Mouse (Mus musculus): ENCODE measurements around the gene Lrrc1. TPM values are rescaled to one million over a fixed set of nuclear protein-coding genes. Genes with fewer than 3 reads are reported as not detected.
A peak's percentile ranks its signal among the peaks of the same experiment; 100 is the strongest.

Lrrc1 gene
- polyA plus RNA-seq, 1 experiment from 2014 or later: 7.7 TPM

DNA sequence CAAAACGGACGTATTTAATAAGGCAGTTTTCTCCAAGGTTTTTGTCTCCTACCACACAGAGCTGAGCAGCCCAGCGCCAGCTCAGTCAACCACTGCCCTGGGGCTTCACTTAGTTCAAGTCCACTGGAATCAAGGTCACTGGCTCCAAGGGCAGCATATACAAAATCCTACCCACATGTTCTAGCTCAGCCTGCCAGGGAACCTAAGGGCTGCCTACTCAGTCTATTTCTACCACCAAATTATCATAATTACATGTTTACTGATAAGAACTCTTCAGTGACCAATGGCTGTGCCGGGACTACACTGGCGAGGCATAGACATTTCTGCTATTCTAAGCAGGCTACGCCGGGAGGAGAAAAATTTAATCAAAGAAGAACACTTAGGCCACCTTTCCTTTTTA, 80.8 kb downstream of the Lrrc1 start:
- H3K9me3 ChIP-seq (ENCODE audit: control insufficient read depth, low read length): no peaks in the 10 kb centered on the region
- WGBS: 71% methylated on average over 7 of the region's 7 CpGs
- H3K27ac ChIP-seq (ENCODE audit: low read length): no peak overlapping the region
- peak; percentile 35; the same call in 1 of the 2 replicates for ATAC-seq
- H3K4me3 ChIP-seq (replicated peaks; ENCODE audit: low read length): no peak overlapping the region
- H3K27me3 ChIP-seq (replicated peaks; ENCODE audit: control insufficient read depth, insufficient read depth, low read length): no peaks in the 10 kb centered on the region
- H3K4me2 ChIP-seq (ENCODE audit: low read length): no peak overlapping the region
- H3K36me3 ChIP-seq (ENCODE audit: control insufficient read depth, insufficient read depth): no peaks in the 10 kb centered on the region
- H3K4me1 ChIP-seq (replicated peaks; ENCODE audit: control insufficient read depth, insufficient read depth, low read length): peaks cover 6% of the 10 kb centered on the region
- no peak overlapping the region for H3K9ac ChIP-seq (replicated peaks; ENCODE audit: low read depth, low read length)

DNA sequence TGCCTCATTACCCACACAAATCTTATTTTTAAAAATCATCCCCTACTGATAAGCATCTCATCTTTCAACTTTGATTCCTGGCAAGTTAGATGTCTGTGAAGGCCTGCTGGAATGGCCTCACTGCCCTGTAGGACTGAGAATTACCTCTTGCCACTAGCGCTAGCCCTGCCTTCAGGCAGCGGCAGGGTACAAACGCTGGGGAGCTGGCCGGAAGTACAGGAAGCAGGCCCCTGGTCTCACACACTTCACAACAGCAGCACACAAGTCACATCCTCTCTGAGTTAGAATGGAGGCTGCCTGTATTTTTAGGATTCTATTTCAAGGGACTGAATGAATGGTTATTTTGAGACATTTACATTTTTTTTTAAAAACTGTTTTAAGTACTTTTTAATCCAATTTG, 81.5 kb downstream of the Lrrc1 start:
- 72% methylated on average over 4 of the region's 4 CpGs for WGBS
- ATAC-seq: no peak

DNA sequence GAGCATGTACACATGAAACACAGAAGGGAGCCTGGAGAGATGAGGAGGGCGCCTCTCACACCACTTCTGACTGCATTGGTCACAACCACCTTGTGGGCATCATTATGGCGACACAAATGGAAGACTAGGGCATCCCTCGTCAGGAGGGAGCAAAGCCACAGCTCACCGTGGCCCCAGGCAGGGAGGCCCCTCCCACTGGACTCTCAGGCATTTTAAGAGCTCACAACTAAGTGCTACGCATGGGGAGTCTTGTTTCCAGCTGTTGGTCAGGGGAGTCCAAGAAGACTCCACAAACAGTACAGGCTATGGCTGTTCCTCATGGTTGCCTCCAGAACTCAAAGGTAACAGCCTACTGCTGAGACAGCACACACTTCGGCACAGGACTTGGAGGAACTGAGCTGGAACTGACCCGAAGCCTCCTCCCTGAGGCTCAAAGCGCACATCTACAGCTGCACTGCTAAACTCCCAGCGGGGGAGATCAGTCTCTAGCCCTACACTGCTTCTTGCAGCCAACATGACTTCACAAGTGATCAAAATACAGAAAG, 83.2 kb downstream of the Lrrc1 start:
- H3K9me3 ChIP-seq (ENCODE audit: control insufficient read depth, low read length): no peaks in the 10 kb centered on the region
- no peak overlapping the region for H3K4me2 ChIP-seq (ENCODE audit: low read length)
- ATAC-seq: no peak
- no peak overlapping the region for H3K4me3 ChIP-seq (replicated peaks; ENCODE audit: low read length)
- no peak overlapping the region for H3K9ac ChIP-seq (replicated peaks; ENCODE audit: low read depth, low read length)
- no peaks in the 10 kb centered on the region; the same call in 1 of the 2 replicates for H3K27me3 ChIP-seq (replicated peaks; ENCODE audit: control insufficient read depth, insufficient read depth, low read length)
- peaks cover 6% of the 10 kb centered on the region for H3K4me1 ChIP-seq (replicated peaks; ENCODE audit: control insufficient read depth, insufficient read depth, low read length)
- WGBS: 81% methylated on average over 9 of the region's 9 CpGs
- H3K27ac ChIP-seq (ENCODE audit: low read length): no peak overlapping the region
- H3K36me3 ChIP-seq (ENCODE audit: control insufficient read depth, insufficient read depth): no peaks in the 10 kb centered on the region

More for the DNA sequence above, 81.5 kb downstream of the Lrrc1 start:
- H3K4me2 ChIP-seq (ENCODE audit: low read length): no peak overlapping the region
- no peak overlapping the region for H3K9ac ChIP-seq (replicated peaks; ENCODE audit: low read depth, low read length)
- H3K4me1 ChIP-seq (replicated peaks; ENCODE audit: control insufficient read depth, insufficient read depth, low read length): peaks cover 6% of the 10 kb centered on the region
- no peak overlapping the region for H3K27ac ChIP-seq (ENCODE audit: low read length)
- H3K9me3 ChIP-seq (ENCODE audit: control insufficient read depth, low read length): no peaks in the 10 kb centered on the region
- no peak overlapping the region for H3K4me3 ChIP-seq (replicated peaks; ENCODE audit: low read length)
- H3K27me3 ChIP-seq (replicated peaks; ENCODE audit: control insufficient read depth, insufficient read depth, low read length): no peaks in the 10 kb centered on the region
- no peaks in the 10 kb centered on the region for H3K36me3 ChIP-seq (ENCODE audit: control insufficient read depth, insufficient read depth)

- H3K27me3 ChIP-seq (replicated peaks; ENCODE audit: control insufficient read depth, insufficient read depth, low read length): no peaks in the 10 kb centered on the region; the same call in 1 of the 2 replicates
- no peak overlapping the region for H3K9ac ChIP-seq (replicated peaks; ENCODE audit: low read depth, low read length)
- 87% methylated on average over 14 of the region's 14 CpGs for WGBS
- no peak overlapping the region for H3K4me3 ChIP-seq (replicated peaks; ENCODE audit: low read length)
- no peaks in the 10 kb centered on the region for H3K9me3 ChIP-seq (ENCODE audit: control insufficient read depth, low read length)
- H3K27ac ChIP-seq (ENCODE audit: low read length): no peak overlapping the region
- ATAC-seq: no peak
- peaks cover 9% of the 10 kb centered on the region for H3K4me1 ChIP-seq (replicated peaks; ENCODE audit: control insufficient read depth, insufficient read depth, low read length)
- no peak overlapping the region for H3K4me2 ChIP-seq (ENCODE audit: low read length)
- no peaks in the 10 kb centered on the region for H3K36me3 ChIP-seq (ENCODE audit: control insufficient read depth, insufficient read depth)
Observed at GRCm38 (mm10) chr9:77460408-77460807, 84.3 kb downstream of the Lrrc1 start.

DNA sequence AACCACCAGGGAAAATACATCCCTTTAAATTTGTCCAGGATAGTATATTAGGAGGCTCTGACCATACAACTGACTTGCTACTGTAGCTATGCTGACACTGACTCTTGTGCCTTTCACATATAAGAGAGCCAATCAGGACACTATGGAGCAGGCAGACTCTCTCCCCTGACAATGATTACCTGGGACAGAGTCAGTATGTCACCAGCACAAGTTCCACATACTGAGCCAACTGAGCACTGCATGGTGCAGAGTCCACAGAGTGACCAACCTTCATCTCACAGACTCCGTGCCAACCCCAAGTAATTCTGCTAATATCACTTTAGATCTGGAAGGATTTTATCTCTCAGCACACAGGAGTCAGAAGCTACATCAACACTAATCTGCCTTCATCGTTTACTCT, 85.3 kb downstream of the Lrrc1 start:
- H3K9me3 ChIP-seq (ENCODE audit: control insufficient read depth, low read length): no peaks in the 10 kb centered on the region
- no peak for ATAC-seq
- peaks cover 9% of the 10 kb centered on the region for H3K4me1 ChIP-seq (replicated peaks; ENCODE audit: control insufficient read depth, insufficient read depth, low read length)
- H3K4me2 ChIP-seq (ENCODE audit: low read length): no peak overlapping the region
- no peak overlapping the region for H3K9ac ChIP-seq (replicated peaks; ENCODE audit: low read depth, low read length)
- WGBS: 95% methylated on average over 2 of the region's 2 CpGs
- no peaks in the 10 kb centered on the region; the same call in 1 of the 2 replicates for H3K27me3 ChIP-seq (replicated peaks; ENCODE audit: control insufficient read depth, insufficient read depth, low read length)
- no peak overlapping the region for H3K27ac ChIP-seq (ENCODE audit: low read length)
- no peak overlapping the region for H3K4me3 ChIP-seq (replicated peaks; ENCODE audit: low read length)
- no peaks in the 10 kb centered on the region for H3K36me3 ChIP-seq (ENCODE audit: control insufficient read depth, insufficient read depth)

DNA sequence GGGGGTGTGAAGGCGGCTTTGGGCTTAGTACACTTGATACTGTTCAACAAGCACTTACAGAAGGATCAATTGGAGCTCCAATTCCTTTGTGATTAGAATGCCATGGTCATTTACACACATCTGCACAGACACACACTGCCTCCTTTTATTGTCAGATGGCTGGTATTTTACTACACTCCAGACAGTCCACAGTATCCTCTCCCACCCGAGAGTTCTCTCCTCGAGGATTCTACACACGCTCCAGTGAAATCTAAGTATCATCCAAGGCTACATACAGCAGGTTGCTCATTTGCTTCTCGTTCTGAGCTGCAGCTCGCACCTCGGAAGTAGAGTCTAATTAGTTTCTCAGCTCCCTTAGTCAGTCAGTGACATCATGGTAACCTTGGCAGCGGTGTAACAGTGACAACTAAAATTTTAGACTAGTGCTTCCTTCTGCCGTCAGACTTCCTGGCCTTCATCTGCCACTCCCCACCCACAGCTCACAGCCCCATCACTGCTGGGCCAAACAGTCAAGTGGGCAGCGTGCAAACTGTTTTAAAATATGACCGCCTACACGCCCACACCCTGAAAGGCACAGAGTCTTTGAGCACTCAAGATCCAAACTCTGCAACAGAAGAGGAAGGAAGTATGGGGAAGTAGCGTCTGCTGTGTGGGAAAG, 88.4 kb downstream of the Lrrc1 start:
- peaks cover 17% of the 10 kb centered on the region for H3K4me1 ChIP-seq (replicated peaks; ENCODE audit: control insufficient read depth, insufficient read depth, low read length)
- no peaks in the 10 kb centered on the region for H3K9me3 ChIP-seq (ENCODE audit: control insufficient read depth, low read length)
- WGBS: 52% methylated on average over 13 of the region's 13 CpGs
- H3K36me3 ChIP-seq (ENCODE audit: control insufficient read depth, insufficient read depth): no peaks in the 10 kb centered on the region
- H3K4me2 ChIP-seq (ENCODE audit: low read length): no peak overlapping the region
- no peak overlapping the region for H3K9ac ChIP-seq (replicated peaks; ENCODE audit: low read depth, low read length)
- no peak for ATAC-seq
- H3K27ac ChIP-seq (ENCODE audit: low read length): no peak overlapping the region
- H3K27me3 ChIP-seq (replicated peaks; ENCODE audit: control insufficient read depth, insufficient read depth, low read length): no peaks in the 10 kb centered on the region; the same call in 1 of the 2 replicates
- H3K4me3 ChIP-seq (replicated peaks; ENCODE audit: low read length): no peak overlapping the region

GRCm38 (mm10) chr9:77455439-77456168, 89.1 kb downstream of the Lrrc1 start:
- H3K9ac ChIP-seq (replicated peaks; ENCODE audit: low read depth, low read length): no peak overlapping the region
- no peak overlapping the region for H3K4me2 ChIP-seq (ENCODE audit: low read length)
- H3K27ac ChIP-seq (ENCODE audit: low read length): no peak overlapping the region
- no peaks in the 10 kb centered on the region for H3K36me3 ChIP-seq (ENCODE audit: control insufficient read depth, insufficient read depth)
- H3K27me3 ChIP-seq (replicated peaks; ENCODE audit: control insufficient read depth, insufficient read depth, low read length): no peaks in the 10 kb centered on the region; the same call in 1 of the 2 replicates
- H3K9me3 ChIP-seq (ENCODE audit: control insufficient read depth, low read length): no peaks in the 10 kb centered on the region
- peaks cover 17% of the 10 kb centered on the region for H3K4me1 ChIP-seq (replicated peaks; ENCODE audit: control insufficient read depth, insufficient read depth, low read length)
- 0 out of 2 replicates have a peak, but pooled peaks have one; percentile 22 for ATAC-seq
- 65% methylated on average over 19 of the region's 19 CpGs for WGBS
- H3K4me3 ChIP-seq (replicated peaks; ENCODE audit: low read length): no peak overlapping the region

DNA sequence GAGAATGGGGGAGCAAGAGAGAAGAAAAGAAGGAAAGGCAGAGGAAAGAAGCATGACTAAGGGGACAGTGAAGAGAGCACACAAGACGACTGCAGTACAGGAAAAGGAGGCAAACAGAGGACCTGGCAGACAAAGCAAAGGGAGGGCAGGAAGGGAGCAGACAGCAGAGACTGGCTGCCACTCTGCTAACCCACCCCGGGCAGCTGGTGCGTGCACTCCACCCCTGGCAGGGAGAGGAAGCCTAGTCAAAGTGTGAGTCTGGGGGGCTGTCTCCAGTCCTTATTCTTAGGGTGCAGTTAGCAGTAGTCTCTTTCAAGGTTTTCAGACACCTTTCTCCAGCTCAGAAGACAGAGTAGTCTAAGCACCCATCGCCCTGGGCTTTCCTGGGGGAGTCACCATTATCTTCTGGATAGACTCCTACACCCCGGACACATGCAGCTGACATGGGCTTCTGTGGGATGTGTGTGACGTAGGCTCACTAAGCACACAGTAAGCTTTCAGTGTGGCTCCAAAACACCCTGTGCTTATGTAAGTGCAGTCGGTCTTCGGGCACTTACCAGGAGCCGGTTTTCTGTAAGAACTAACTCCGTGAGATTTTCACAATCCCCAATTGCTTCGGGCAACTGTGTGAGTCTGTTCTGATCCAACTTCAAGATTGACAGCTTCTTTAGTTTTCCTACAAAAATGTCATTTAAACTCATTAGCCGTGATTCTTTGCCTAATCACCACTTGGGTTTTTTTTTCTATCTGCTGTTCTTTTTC, 92.4 kb downstream of the Lrrc1 start:
- no peaks in the 10 kb centered on the region for H3K9me3 ChIP-seq (ENCODE audit: control insufficient read depth, low read length)
- no peak overlapping the region for H3K27ac ChIP-seq (ENCODE audit: low read length)
- 25% methylated on average over 12 of the region's 12 CpGs for WGBS
- H3K36me3 ChIP-seq (ENCODE audit: control insufficient read depth, insufficient read depth): no peaks in the 10 kb centered on the region
- H3K27me3 ChIP-seq (replicated peaks; ENCODE audit: control insufficient read depth, insufficient read depth, low read length): no peaks in the 10 kb centered on the region
- peaks cover 17% of the 10 kb centered on the region for H3K4me1 ChIP-seq (replicated peaks; ENCODE audit: control insufficient read depth, insufficient read depth, low read length)
- no peak overlapping the region for H3K9ac ChIP-seq (replicated peaks; ENCODE audit: low read depth, low read length)
- peak; percentile 78 for ATAC-seq
- H3K4me3 ChIP-seq (replicated peaks; ENCODE audit: low read length): no peak overlapping the region
- no peak overlapping the region for H3K4me2 ChIP-seq (ENCODE audit: low read length)

DNA sequence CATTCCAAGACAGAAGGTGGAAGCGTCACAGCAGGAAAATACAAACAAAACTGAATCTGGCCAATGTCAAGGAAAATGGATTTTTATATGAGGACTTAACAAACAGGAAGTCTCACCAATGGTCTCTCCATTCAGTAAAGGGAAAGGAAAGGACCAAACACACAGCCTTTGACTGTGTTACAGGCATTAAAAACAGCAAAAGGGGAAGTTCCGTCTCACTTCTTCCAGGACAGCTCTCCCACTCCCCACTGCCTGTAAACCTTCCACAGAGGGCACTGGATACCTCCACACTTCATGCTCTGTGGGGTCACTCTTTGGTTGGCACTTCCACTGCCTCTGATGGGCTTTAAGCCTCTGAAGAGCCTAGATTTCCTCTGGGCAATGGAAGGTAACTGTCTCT, 94.2 kb downstream of the Lrrc1 start:
- WGBS: 76% methylated on average over 2 of the region's 2 CpGs
- peaks cover 14% of the 10 kb centered on the region for H3K4me1 ChIP-seq (replicated peaks; ENCODE audit: control insufficient read depth, insufficient read depth, low read length)
- no peaks in the 10 kb centered on the region for H3K36me3 ChIP-seq (ENCODE audit: control insufficient read depth, insufficient read depth)
- H3K9ac ChIP-seq (replicated peaks; ENCODE audit: low read depth, low read length): no peak overlapping the region
- no peak overlapping the region for H3K4me2 ChIP-seq (ENCODE audit: low read length)
- no peaks in the 10 kb centered on the region for H3K9me3 ChIP-seq (ENCODE audit: control insufficient read depth, low read length)
- H3K27me3 ChIP-seq (replicated peaks; ENCODE audit: control insufficient read depth, insufficient read depth, low read length): no peaks in the 10 kb centered on the region
- no peak overlapping the region for H3K4me3 ChIP-seq (replicated peaks; ENCODE audit: low read length)
- no peak for ATAC-seq
- no peak overlapping the region for H3K27ac ChIP-seq (ENCODE audit: low read length)

Data from forebrain, embryonic 16.5 days (tissue).